Mouse (Mus musculus): ENCODE measurements around the gene Adgrg1. TPM values are rescaled to one million over a fixed set of nuclear protein-coding genes. Genes with fewer than 3 reads are reported as not detected.
A peak's percentile ranks its signal among the peaks of the same experiment; 100 is the strongest.

Gene Adgrg1
- polyA plus RNA-seq, 1 experiment from 2014 or later, result 26.5 TPM

DNA sequence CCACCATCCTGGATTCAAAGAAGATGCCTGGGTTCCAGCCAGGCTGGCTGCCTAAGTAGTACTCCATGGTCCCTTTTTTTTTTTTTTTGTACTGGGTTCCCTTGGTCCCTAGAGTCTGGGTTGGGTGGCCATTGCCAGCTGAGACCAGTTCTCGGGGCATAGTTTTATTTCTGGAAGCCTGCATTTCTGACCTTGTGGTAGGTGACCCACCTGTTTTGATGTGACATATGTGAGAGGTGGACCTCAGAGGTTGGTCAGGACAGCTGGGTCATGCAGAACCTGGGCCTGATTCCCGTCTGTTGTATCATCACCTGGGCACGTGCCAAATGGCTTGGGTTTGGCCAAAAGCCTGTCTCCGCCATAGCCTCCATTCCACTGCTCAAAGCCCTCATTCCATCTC lies 15.2 kb downstream of the Adgrg1 start:
- H3K4me2 ChIP-seq (ENCODE audit: low read length), result no peak overlapping the region
- H3K27ac ChIP-seq (ENCODE audit: low read depth), result no peak overlapping the region
- 0 out of 2 replicates have a peak, but pooled peaks cover 8% of the 10 kb centered on the region for H3K4me1 ChIP-seq (replicated peaks; ENCODE audit: control insufficient read depth, insufficient read depth, low read length)
- H3K36me3 ChIP-seq (ENCODE audit: control insufficient read depth, insufficient read depth, low read length), result no peaks in the 10 kb centered on the region
- ATAC-seq (replicated peaks; ENCODE audit: low FRiP score, low TSS enrichment, low read depth) (no peak), DNase-seq (ENCODE audit: low spot score) (no peak)
- H3K4me3 ChIP-seq (ENCODE audit: low read depth, low read length), result no peak overlapping the region
- no peak overlapping the region for H3K9ac ChIP-seq (ENCODE audit: low read length)
- H3K9me3 ChIP-seq (ENCODE audit: control insufficient read depth, low read length), result no peaks in the 10 kb centered on the region
- WGBS, result 89% methylated on average over 4 of the region's 4 CpGs
- H3K27me3 ChIP-seq (replicated peaks; ENCODE audit: control insufficient read depth, insufficient read depth, low read length), result no peaks in the 10 kb centered on the region

DNA sequence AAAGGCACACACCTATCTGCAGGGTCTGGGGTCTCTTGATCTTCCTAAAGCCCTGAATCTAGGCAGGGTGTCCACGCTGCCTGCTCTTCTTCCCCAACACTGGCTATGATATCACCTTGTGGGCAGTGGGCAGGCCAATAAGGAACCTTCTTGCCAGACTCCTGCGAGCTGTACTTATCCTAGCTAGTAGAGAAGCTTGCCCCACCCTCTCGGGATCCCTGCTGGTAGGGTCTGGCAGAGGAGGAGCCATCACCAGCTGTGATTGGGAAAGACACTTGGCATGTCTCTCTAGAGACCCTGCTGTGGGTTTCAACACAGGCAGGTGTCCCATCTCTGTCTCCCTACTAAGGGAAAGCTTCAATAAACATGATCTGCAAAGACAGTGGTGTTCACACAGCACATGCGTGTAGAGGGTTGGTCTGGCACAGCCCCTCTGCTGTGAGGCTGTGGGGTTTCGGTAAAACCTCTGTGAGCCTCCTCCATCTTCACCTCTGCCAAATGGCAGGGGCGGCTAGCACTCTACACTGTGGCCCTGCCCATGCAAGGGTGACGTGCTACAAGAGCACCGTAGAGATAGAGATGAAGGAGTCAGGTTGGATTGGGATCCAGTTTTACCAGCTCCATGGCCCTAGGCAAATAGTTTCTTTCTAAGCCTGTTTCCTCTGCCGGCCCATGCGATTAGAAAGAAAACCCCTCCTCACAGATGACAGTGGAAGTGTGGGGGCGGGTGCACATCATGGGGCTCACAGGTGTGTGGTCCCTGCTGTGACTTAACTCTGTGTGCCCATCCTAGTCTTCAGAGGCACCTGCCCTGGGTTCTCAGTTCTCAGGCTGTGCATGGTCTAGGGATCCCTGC lies 16.3 kb downstream of the Adgrg1 start:
- 57% methylated on average over 11 of the region's 11 CpGs for WGBS
- H3K4me1 ChIP-seq (replicated peaks; ENCODE audit: control insufficient read depth, insufficient read depth, low read length), result 0 out of 2 replicates have a peak, but pooled peaks cover 8% of the 10 kb centered on the region
- H3K9me3 ChIP-seq (ENCODE audit: control insufficient read depth, low read length), result no peaks in the 10 kb centered on the region

DNA sequence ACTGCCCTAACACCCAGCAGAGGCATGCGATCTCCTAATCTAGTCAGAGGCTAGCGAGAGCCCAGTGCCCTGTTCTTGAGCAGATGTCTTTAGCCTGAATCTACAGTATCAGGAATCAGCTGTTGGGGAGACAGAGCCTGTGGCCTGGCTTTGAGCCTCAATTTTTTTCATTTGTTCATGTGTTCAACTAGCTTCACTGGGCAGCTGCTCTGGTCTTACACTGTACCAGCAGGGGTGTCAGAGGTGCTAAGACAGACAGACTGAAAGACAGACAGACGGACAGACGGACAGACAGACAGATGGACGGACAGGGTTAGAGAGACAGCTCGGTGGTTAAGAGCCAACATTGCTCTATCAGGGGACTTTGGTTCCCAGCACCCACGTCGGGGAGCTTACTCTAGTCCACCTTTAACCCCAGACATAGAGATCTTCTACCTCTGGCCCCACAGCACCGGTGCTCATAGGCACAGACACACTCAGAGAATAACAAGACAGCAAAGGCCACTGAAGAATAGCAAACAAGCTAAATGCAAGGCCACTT lies 17.0 kb downstream of the Adgrg1 start:
- no peak overlapping the region; the same call in 1 of the 2 replicates for H3K27ac ChIP-seq (ENCODE audit: low read depth)
- no peaks in the 10 kb centered on the region for H3K36me3 ChIP-seq (ENCODE audit: control insufficient read depth, insufficient read depth, low read length)
- ATAC-seq (replicated peaks; ENCODE audit: low FRiP score, low TSS enrichment, low read depth) (no peak), DNase-seq (ENCODE audit: low spot score) (no peak)
- H3K4me2 ChIP-seq (ENCODE audit: low read length), result no peak overlapping the region
- no peaks in the 10 kb centered on the region for H3K9me3 ChIP-seq (ENCODE audit: control insufficient read depth, low read length)
- H3K4me1 ChIP-seq (replicated peaks; ENCODE audit: control insufficient read depth, insufficient read depth, low read length), result 0 out of 2 replicates have a peak, but pooled peaks cover 8% of the 10 kb centered on the region
- H3K9ac ChIP-seq (ENCODE audit: low read length), result no peak overlapping the region
- WGBS, result 81% methylated on average over 9 of the region's 9 CpGs
- no peak overlapping the region for H3K4me3 ChIP-seq (ENCODE audit: low read depth, low read length)
- no peaks in the 10 kb centered on the region for H3K27me3 ChIP-seq (replicated peaks; ENCODE audit: control insufficient read depth, insufficient read depth, low read length)

More for the DNA sequence above, 16.3 kb downstream of the Adgrg1 start:
- no peak overlapping the region for H3K4me3 ChIP-seq (ENCODE audit: low read depth, low read length)
- no peak overlapping the region for H3K9ac ChIP-seq (ENCODE audit: low read length)
- H3K27me3 ChIP-seq (replicated peaks; ENCODE audit: control insufficient read depth, insufficient read depth, low read length), result no peaks in the 10 kb centered on the region
- DNase-seq (ENCODE audit: low spot score) (no peak), ATAC-seq (replicated peaks; ENCODE audit: low FRiP score, low TSS enrichment, low read depth) (no peak)
- H3K4me2 ChIP-seq (ENCODE audit: low read length), result no peak overlapping the region
- H3K27ac ChIP-seq (ENCODE audit: low read depth), result no peak overlapping the region
- H3K36me3 ChIP-seq (ENCODE audit: control insufficient read depth, insufficient read depth, low read length), result no peaks in the 10 kb centered on the region

DNA sequence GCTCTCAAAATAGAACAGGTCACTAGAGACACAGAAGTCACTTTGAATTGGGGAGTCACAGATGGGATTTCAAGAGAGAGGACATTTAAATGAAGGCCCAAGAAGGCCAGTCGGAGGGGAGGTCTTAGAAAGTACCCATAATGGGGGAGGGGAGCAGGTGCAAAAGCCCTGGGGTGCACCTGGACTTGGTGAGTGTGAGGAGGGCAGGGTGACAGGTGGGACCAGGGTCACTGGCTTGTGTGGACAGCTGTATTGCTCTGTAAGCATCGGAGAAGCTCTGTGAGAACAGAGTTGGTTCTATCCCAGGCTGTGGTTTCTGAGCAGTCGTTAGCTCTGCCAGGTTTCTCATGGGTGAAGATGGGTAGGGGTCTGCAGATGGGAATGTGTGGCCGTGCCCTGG lies 17.5 kb downstream of the Adgrg1 start:
- 86% methylated on average over 4 of the region's 4 CpGs for WGBS
- Histone ChIP-seq H3K9ac (ENCODE audit: low read length) (no peak overlapping the region), H3K4me1 (replicated peaks; ENCODE audit: control insufficient read depth, insufficient read depth, low read length) (0 out of 2 replicates have a peak, but pooled peaks cover 8% of the 10 kb centered on the region), H3K9me3 (ENCODE audit: control insufficient read depth, low read length) (no peaks in the 10 kb centered on the region), H3K27me3 (replicated peaks; ENCODE audit: control insufficient read depth, insufficient read depth, low read length) (no peaks in the 10 kb centered on the region), H3K4me2 (ENCODE audit: low read length) (no peak overlapping the region), H3K27ac (ENCODE audit: low read depth) (no peak overlapping the region; the same call in 1 of the 2 replicates), H3K36me3 (ENCODE audit: control insufficient read depth, insufficient read depth, low read length) (no peaks in the 10 kb centered on the region), H3K4me3 (ENCODE audit: low read depth, low read length) (no peak overlapping the region)
- DNase-seq (ENCODE audit: low spot score), result no peak
- ATAC-seq (replicated peaks; ENCODE audit: low FRiP score, low TSS enrichment, low read depth), result no peak

DNA sequence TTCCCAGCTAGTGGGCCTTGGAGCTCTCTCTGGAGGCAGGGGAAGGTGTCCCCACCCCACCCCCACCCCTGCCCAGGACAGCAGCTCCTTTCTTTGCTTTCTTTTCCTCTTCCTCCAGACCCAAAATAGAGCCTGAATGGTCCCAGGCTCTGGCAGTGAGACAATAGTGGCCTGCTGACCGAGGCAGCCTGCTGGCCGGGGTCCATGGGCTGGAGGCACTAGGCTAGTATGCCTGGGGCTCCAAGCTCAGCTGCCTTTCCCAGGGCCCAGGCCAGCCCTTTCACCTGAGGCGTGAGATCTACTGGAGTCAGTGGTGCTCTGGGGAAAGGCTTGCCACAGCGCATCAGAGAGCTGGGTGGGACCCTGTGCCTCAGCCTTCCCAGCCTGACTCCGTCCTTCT lies 18.0 kb downstream of the Adgrg1 start:
- ATAC-seq (replicated peaks; ENCODE audit: low FRiP score, low TSS enrichment, low read depth) (no peak), DNase-seq (ENCODE audit: low spot score) (no peak)
- H3K27me3 ChIP-seq (replicated peaks; ENCODE audit: control insufficient read depth, insufficient read depth, low read length), result no peaks in the 10 kb centered on the region
- no peak overlapping the region for H3K4me3 ChIP-seq (ENCODE audit: low read depth, low read length)
- H3K9ac ChIP-seq (ENCODE audit: low read length), result no peak overlapping the region
- H3K27ac ChIP-seq (ENCODE audit: low read depth), result no peak overlapping the region
- 65% methylated on average over 5 of the region's 5 CpGs for WGBS
- no peak overlapping the region for H3K4me2 ChIP-seq (ENCODE audit: low read length)
- H3K9me3 ChIP-seq (ENCODE audit: control insufficient read depth, low read length), result no peaks in the 10 kb centered on the region
- no peaks in the 10 kb centered on the region for H3K36me3 ChIP-seq (ENCODE audit: control insufficient read depth, insufficient read depth, low read length)
- H3K4me1 ChIP-seq (replicated peaks; ENCODE audit: control insufficient read depth, insufficient read depth, low read length), result 0 out of 2 replicates have a peak, but pooled peaks cover 11% of the 10 kb centered on the region

DNA sequence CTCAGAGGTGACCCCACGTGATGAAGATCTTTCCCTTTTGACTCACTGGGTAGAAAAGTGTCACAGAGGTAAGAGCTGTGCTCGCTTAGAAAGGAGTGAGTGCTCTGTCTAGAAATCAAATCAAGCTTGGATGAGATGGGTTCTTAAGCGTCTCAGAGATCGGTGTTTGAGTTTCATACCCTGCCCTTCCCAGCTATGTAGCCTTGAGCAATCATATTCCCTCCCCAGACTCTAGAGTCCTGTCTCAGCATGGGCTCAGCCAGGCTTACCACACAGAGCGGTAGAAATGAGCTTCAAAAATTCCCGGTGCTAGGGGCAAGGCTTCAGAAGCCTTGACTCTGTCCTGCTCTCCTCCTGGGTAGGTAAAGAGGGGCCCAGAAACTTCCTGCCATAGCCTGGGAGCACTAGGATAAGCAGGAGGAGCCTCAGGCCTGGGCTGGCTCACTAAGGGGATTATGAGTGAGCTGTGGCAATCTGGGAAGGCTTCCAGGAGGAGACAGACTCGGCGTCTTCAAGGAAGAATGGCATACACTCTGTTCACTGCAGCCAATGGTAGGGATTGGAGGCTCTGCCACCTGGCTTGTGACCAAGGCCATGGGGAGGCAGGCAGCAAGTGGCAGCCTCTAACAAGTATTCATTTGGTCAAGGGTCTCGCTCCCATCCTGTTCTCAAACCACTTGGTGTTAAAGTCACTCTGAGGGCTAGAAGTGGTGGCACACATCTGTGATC lies 18.6 kb downstream of the Adgrg1 start:
- no peak for ATAC-seq (replicated peaks; ENCODE audit: low FRiP score, low TSS enrichment, low read depth)
- no peak overlapping the region for H3K9ac ChIP-seq (ENCODE audit: low read length)
- no peak overlapping the region for H3K27ac ChIP-seq (ENCODE audit: low read depth)
- WGBS, result 78% methylated on average over 9 of the region's 9 CpGs
- no peak for DNase-seq (ENCODE audit: low spot score)
- H3K27me3 ChIP-seq (replicated peaks; ENCODE audit: control insufficient read depth, insufficient read depth, low read length), result no peaks in the 10 kb centered on the region
- H3K4me3 ChIP-seq (ENCODE audit: low read depth, low read length), result no peak overlapping the region
- no peaks in the 10 kb centered on the region for H3K36me3 ChIP-seq (ENCODE audit: control insufficient read depth, insufficient read depth, low read length)
- H3K4me2 ChIP-seq (ENCODE audit: low read length), result no peak overlapping the region
- H3K9me3 ChIP-seq (ENCODE audit: control insufficient read depth, low read length), result no peaks in the 10 kb centered on the region
- H3K4me1 ChIP-seq (replicated peaks; ENCODE audit: control insufficient read depth, insufficient read depth, low read length), result 0 out of 2 replicates have a peak, but pooled peaks cover 13% of the 10 kb centered on the region

GRCm38 (mm10) chr8:94994006-94994405 lies 19.5 kb downstream of the Adgrg1 start:
- Histone ChIP-seq H3K9me3 (ENCODE audit: control insufficient read depth, low read length) (no peaks in the 10 kb centered on the region), H3K9ac (ENCODE audit: low read length) (no peak overlapping the region), H3K27ac (ENCODE audit: low read depth) (no peak overlapping the region), H3K4me2 (ENCODE audit: low read length) (no peak overlapping the region), H3K4me1 (replicated peaks; ENCODE audit: control insufficient read depth, insufficient read depth, low read length) (0 out of 2 replicates have a peak, but pooled peaks cover 15% of the 10 kb centered on the region), H3K4me3 (ENCODE audit: low read depth, low read length) (no peak overlapping the region), H3K27me3 (replicated peaks; ENCODE audit: control insufficient read depth, insufficient read depth, low read length) (no peaks in the 10 kb centered on the region), H3K36me3 (ENCODE audit: control insufficient read depth, insufficient read depth, low read length) (no peaks in the 10 kb centered on the region)
- peak; percentile 61 for DNase-seq (ENCODE audit: low spot score)
- 4% methylated on average over 14 of the region's 14 CpGs for WGBS
- peak; percentile 64; the same call in 1 of the 2 replicates for ATAC-seq (replicated peaks; ENCODE audit: low FRiP score, low TSS enrichment, low read depth)

DNA sequence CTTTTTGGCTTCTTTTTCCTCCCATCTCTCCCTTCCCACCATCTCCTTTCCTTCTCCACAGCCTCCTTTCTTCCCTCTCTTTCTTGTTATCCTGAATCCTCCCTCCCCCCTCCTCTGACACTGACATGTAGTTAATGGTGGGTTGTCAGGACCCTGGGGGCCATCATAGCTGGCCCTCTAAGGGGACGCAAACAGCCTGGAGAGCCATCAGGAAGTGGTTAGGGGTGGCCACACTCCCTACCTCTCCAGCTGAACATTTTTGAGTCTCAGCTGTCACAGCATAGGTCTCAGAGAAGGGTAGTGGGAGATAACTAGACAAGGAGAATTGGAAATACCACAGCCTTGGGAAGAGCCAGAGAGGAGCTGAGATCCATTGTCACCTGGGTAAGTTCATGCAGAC lies 20.0 kb downstream of the Adgrg1 start:
- H3K27me3 ChIP-seq (replicated peaks; ENCODE audit: control insufficient read depth, insufficient read depth, low read length), result no peaks in the 10 kb centered on the region
- H3K9me3 ChIP-seq (ENCODE audit: control insufficient read depth, low read length), result no peaks in the 10 kb centered on the region
- H3K4me3 ChIP-seq (ENCODE audit: low read depth, low read length), result no peak overlapping the region
- 0 out of 2 replicates have a peak, but pooled peaks cover 15% of the 10 kb centered on the region for H3K4me1 ChIP-seq (replicated peaks; ENCODE audit: control insufficient read depth, insufficient read depth, low read length)
- H3K27ac ChIP-seq (ENCODE audit: low read depth), result no peak overlapping the region
- no peak overlapping the region for H3K9ac ChIP-seq (ENCODE audit: low read length)
- no peaks in the 10 kb centered on the region for H3K36me3 ChIP-seq (ENCODE audit: control insufficient read depth, insufficient read depth, low read length)
- no peak overlapping the region for H3K4me2 ChIP-seq (ENCODE audit: low read length)
- 64% methylated on average over 1 of the region's 1 CpGs for WGBS
- no peak for DNase-seq (ENCODE audit: low spot score)
- no peak for ATAC-seq (replicated peaks; ENCODE audit: low FRiP score, low TSS enrichment, low read depth)
